Mouse (Mus musculus) myocyte (in vitro differentiated cells): ENCODE measurements around the gene Socs4.

Experiments used
- E2F4 ChIP-seq: IDR thresholded peaks from one replicate; pipeline ENCODE4 v1.6.1; 2011; ENCODE audit warnings: mild to moderate bottlenecking, control low read depth, moderate library complexity; ENCODE audit not compliant: insufficient read depth
- POLR2A ChIP-seq: IDR thresholded peaks from one replicate; pipeline ENCODE4 v1.6.1; 2011; ENCODE audit warnings: low read depth, mild to moderate bottlenecking, control low read depth, moderate library complexity; ENCODE audit not compliant: insufficient read length
- POLR2AphosphoS2 ChIP-seq: IDR thresholded peaks from one replicate; pipeline ENCODE4 v1.6.1; 2011; ENCODE audit warnings: low read depth, control low read depth; ENCODE audit not compliant: insufficient read length

DNA sequence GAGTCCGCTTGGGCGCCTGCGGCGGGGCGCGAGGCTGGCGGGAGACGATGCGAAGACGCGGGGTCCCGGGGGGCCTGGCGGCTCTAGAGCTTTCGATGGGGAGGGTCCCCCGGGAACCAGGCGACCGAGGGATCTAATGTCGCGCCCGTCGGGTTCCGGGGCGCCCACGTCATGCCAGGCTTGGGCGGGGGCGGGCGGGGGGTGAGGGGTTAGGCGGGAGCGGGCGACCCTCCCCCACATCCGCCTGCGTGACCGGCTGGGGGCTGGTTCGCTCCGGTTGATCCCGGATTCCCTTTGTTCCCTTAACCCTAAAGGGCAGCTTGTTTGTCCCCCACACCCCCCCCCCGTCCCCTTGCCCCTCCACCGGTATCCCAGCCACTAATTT lies 21.7 kb downstream of the Socs4 start:
- no peak for TF ChIP-seq POLR2A
- no peak for TF ChIP-seq POLR2AphosphoS2
- TF ChIP-seq E2F4, result no peak
